Mouse (Mus musculus) heart, embryonic 13.5 days (tissue): ENCODE measurements around the gene 4930503E14Rik. TPM values are rescaled to one million over a fixed set of nuclear protein-coding genes. Genes with fewer than 3 reads are reported as not detected.
"Not testable (repeated sequence)": the region's sequence is repeated elsewhere in the genome, so short reads cannot be mapped to it uniquely, and the experiment has no call there.

Experiments used
- ATAC-seq: fragments of 200-750 bp; cut with Nextera tagmentation; 2 replicates; pipeline ENCODE4 v1.8.0; 2017; ENCODE audit warnings: moderate TSS enrichment; ENCODE audit not compliant: insufficient number of reproducible peaks, low FRiP score, low TSS enrichment; ENCODE audit errors: extremely low read depth
- H3K27ac ChIP-seq: fragments of 300-500 bp; sonication (generic); replicated peaks from 2 replicates; pipeline ENCODE4 v1.5.1; 2015; ENCODE audit warnings: moderate library complexity, mild to moderate bottlenecking, inconsistent platforms
- H3K27me3 ChIP-seq: fragments of 300-500 bp; sonication (generic); replicated peaks from 2 replicates; pipeline ENCODE4 v1.6.1; 2015; ENCODE audit warnings: mild to moderate bottlenecking, inconsistent platforms
- H3K36me3 ChIP-seq: fragments of 300-500 bp; sonication (generic); 2 replicates; pipeline ENCODE4 v1.6.1; 2015; ENCODE audit warnings: mild to moderate bottlenecking, inconsistent platforms
- H3K4me1 ChIP-seq: fragments of 300-500 bp; sonication (generic); 2 replicates; pipeline ENCODE4 v1.6.1; 2015; ENCODE audit warnings: inconsistent platforms
- H3K4me2 ChIP-seq: fragments of 300-500 bp; sonication (generic); 2 replicates; pipeline ENCODE4 v1.6.1; 2015; ENCODE audit warnings: inconsistent platforms, mild to moderate bottlenecking, moderate library complexity
- H3K4me3 ChIP-seq: fragments of 300-500 bp; sonication (generic); 2 replicates; pipeline ENCODE4 v1.5.1; 2015; ENCODE audit warnings: moderate library complexity, mild to moderate bottlenecking, inconsistent platforms
- H3K9ac ChIP-seq: fragments of 300-500 bp; sonication (generic); 2 replicates; pipeline ENCODE4 v1.6.1; 2015; ENCODE audit warnings: inconsistent platforms, mild to moderate bottlenecking, moderate library complexity
- H3K9me3 ChIP-seq: fragments of 300-500 bp; sonication (generic); 2 replicates; pipeline ENCODE4 v1.6.1; 2016; ENCODE audit warnings: inconsistent platforms
- WGBS: fragments of 180-500 bp; shearing (Covaris S2); methylation state at CpG from one replicate; pipeline ENCODE4 v1.1.7; 2015; ENCODE audit warnings: mixed read lengths; 5-methylcytosine and 5-hydroxymethylcytosine counted together
- polyA plus RNA-seq: library from polyadenylated mRNA; unstranded; fragments of >200 nt; fragmentation: Nextera tagmentation; extraction: Ambion mirVana; gene quantifications from 2 replicates; pipeline ENCODE4 v1.2.1, GENCODE M21; 2015

4930503E14Rik gene
- not detected in 2 replicates for polyA plus RNA-seq

DNA sequence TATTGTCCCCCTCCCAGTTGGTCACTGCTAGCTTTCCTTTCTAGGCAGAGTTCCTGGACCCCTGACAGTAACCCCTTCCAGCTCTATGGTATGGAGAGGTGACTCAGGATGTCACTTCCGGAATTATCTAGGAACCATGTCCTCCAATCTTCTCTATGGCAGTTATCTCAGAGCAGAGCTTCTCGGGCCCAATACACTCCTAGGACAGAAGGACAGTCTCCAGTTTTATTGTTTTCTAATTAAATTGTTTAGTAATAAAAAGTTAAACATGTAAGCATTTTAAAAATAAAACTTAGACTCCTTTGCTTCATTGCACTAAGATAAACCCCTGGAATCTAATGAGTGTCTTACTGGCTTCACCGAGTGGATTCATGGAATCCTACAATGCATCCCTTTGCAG lies at the start of gene 4930503E14Rik:
TSS of gene 4930503E14Rik (minus strand) at position 101 of the 400 bp plus-strand sequence.
- H3K9me3 ChIP-seq, H3K36me3 ChIP-seq, H3K27ac ChIP-seq, H3K27me3 ChIP-seq, H3K4me3 ChIP-seq, H3K4me1 ChIP-seq, ATAC-seq, H3K9ac ChIP-seq, H3K4me2 ChIP-seq: not testable (repeated sequence)
- 77% methylated on average over 3 of the region's 3 CpGs for WGBS

DNA sequence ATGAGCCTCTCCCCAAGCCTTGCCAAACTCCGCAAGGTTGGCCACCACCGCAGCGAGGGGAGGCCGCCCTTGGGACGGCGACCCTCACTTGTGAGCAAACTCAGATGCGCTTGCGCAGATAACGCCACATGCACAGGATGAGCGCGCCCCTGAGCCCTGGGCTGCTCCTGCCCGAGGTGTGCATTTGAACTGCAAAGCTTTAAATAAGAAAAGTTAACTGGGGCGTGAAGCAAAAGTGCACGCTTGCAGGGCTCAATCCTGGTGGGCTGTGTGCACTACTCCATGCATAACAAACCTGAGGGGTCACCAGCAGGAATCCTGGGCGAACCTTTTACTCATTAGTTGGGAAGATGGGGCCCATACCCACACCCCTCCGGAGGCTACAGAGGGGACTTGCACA lies 35.0 kb upstream of the 4930503E14Rik start:
- H3K9me3 ChIP-seq = peaks cover 10% of the 10 kb centered on the region; the same call in 1 of the 2 replicates
- 78% methylated on average over 16 of the region's 16 CpGs for WGBS
- no peaks in the 10 kb centered on the region for H3K36me3 ChIP-seq
- no peaks in the 10 kb centered on the region for H3K4me1 ChIP-seq
- no peak overlapping the region for H3K4me2 ChIP-seq
- ATAC-seq = no peak
- H3K9ac ChIP-seq = no peak overlapping the region
- no peak overlapping the region for H3K27ac ChIP-seq
- H3K4me3 ChIP-seq = no peak overlapping the region
- no peaks in the 10 kb centered on the region for H3K27me3 ChIP-seq

DNA sequence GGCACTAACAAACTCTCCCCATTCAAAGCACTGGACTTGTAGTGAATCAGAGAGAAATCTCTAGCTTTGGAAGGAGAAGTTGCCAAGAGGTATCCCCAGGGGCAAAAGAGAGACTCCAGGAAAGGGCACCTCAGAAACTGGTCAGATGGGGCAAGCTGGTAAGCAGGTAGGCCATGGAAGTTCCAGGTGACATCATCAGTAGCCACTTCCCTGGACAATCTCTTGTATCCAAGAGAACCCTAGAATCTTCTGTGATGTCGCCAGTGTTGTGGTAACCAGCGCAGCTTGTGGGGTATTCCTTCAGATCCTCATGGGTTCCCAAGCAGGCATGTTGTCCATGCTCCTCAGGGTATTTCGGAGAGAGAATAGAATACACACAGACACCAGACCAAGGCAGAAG lies 15.7 kb downstream of the 4930503E14Rik start, which contains the start of gene Gm8212:
TSS of gene Gm8212 (plus strand) at position 301 of the 400 bp plus-strand sequence.
- H3K4me3 ChIP-seq, H3K27ac ChIP-seq, H3K27me3 ChIP-seq, H3K9me3 ChIP-seq, H3K9ac ChIP-seq, H3K4me1 ChIP-seq, H3K4me2 ChIP-seq, H3K36me3 ChIP-seq, ATAC-seq: not testable (repeated sequence)
- 76% methylated on average over 2 of the region's 3 CpGs for WGBS

DNA sequence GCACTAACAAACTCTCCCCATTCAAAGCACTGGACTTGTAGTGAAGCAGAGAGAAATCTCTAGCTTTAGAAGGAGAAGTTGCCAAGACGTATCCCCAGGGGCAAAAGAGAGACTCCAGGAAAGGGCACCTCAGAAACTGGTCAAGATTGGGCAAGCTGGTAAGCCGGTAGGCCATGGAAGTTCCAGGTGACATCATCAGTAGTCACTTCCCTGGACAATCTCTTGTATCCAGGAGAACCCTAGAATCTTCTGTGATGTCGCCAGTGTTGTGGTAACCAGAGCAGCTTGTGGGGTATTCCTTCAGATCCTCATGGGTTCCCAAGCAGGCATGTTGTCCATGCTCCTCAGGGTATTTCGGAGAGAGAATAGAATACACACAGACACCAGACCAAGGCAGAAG lies 89.5 kb downstream of the 4930503E14Rik start, which contains the start of gene Gm3327:
TSS of gene Gm3327 (plus strand) at position 301 of the 400 bp plus-strand sequence.
- not testable (repeated sequence) for H3K27me3 ChIP-seq, H3K4me2 ChIP-seq, H3K4me1 ChIP-seq, H3K36me3 ChIP-seq, H3K27ac ChIP-seq, ATAC-seq, H3K9me3 ChIP-seq, H3K4me3 ChIP-seq, H3K9ac ChIP-seq
- 74% methylated on average over 4 of the region's 4 CpGs for WGBS

Other genes with a start within 250 kb of the 4930503E14Rik start
- gene Ang6, start 211.0 kb downstream of the 4930503E14Rik start, polyA plus RNA-seq = not detected in 2 replicates
- gene Ear2, start 110.6 kb downstream of the 4930503E14Rik start, polyA plus RNA-seq = 0.29 TPM in 1 of 2 replicates, not detected in the other
- gene Gm3327, start 89.4 kb downstream of the 4930503E14Rik start, polyA plus RNA-seq = not detected in 2 replicates
- not detected in 2 replicates for gene Gm8212, start 15.6 kb downstream of the 4930503E14Rik start, polyA plus RNA-seq
- gene Gm8220, start 72.3 kb upstream of the 4930503E14Rik start, polyA plus RNA-seq = not detected in 2 replicates
- gene Gm5930, start 125.3 kb upstream of the 4930503E14Rik start, polyA plus RNA-seq = not detected in 2 replicates
- not detected in 2 replicates for gene Gm8229, start 152.1 kb upstream of the 4930503E14Rik start, polyA plus RNA-seq
- gene Gm3371, start 197.4 kb upstream of the 4930503E14Rik start, polyA plus RNA-seq = not detected in 2 replicates
- gene Gm8232, start 220.4 kb upstream of the 4930503E14Rik start, polyA plus RNA-seq = not detected in 2 replicates